Mouse (Mus musculus) kidney, postnatal 36 days (tissue): Measurements from ENCODE around the gene Phex.
A peak's percentile ranks its signal among the peaks of the same experiment; 100 is the strongest.

Source experiments
- DNase-seq, 2 experiments: peaks; one replicate each; pipeline ENCODE4 v3.0.0; 2021 to 2022; ENCODE audit warnings: mixed read lengths in 2 of 2

Gene Phex

DNA sequence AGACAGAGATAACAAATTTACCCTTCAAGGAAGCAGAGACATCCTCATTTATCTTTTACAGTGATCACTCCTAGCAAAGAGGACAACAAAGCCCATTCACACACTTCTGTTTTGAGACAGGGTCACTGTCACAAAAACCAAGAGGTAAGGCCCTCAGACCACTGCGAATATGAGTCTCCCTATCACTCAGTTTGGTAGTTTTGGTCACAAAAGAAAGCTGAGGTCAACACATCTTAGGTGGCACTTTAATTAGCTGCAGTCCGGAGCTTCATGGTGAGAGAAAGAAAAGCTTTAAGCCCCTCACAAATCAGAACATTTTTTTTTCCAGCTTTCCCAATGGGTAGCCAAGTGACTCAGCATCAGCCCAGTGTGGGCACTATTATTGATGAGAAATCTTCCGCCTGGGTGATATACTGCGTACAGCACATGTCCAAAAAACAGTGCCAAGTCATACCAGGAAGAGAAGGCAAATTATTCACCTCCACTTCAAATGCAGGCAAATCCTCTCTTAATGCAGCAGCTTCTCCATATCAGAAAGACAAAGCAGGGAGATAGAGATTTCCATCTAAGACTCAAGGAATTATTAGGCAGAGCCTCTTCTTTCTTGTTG lies 108.2 kb downstream of the Phex start:
- no peak for DNase-seq

DNA sequence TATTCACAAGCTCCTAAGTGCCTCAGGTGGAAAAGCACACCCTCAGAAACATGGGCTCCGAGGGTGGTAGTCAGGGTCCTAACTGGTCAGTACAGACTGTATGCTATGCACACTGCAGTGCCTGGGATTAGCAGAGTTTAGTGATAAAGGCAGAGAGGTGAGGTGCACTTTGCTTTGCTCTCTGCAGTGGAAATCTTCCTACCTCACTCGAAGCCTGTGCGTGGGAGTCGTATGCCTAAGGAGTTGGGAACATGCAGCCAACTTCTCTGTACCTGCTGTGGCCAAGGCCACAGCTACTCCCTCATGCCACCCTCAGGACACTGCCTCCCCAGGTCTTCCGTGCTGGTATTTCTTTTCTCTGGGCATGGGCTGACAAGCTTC lies 109.3 kb downstream of the Phex start:
- DNase-seq, result no peak

DNA sequence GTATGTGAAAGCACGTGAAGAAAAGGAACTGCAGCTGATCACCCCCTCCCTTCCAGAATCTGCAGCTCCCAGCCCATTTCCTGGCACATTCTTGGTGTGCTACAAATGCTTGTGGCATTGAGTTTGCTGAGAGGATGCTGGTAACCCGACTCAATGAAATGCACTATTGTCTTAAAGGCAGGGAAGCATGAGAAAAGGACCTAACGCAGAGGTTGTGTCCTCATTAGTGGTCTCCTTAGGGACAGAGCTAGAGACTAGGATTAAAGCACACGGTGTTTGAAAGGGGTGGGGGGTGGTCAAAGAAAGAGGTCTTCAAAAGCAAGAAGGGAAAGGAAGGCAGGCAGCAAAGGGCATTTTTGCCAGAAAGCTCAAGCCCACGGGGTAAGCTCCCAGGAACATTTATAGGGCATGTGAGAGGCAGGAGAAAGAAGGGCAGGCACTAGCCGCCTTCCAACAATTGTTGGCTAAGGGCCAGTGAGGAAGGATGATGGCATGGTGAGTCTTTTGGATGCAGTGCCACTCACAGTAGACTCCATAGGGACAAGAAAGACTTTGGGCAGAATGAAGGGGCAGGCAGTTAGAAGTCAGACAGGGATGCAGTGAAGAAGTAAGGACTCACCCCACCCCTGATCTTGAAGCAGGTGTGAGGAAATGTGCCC lies 109.8 kb downstream of the Phex start:
- DNase-seq, result no peak

DNA sequence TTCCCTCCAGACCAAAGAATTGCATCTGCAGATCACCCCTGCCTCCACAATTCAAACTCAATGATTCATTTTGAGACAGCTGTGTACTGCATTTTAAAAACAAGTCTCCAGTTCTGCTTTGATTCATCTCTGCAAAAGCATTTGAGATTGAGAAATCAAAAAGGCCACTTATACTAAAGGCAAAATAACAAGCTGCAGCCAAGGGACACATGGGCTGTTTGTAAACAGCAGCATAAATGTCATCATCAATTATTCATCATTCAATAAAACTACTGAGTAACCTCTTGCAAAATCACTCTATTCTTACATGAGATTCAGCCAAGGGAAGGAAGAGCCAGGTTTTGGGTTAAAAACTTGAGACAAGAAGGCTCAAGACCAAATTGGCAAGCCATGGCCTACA lies 122.7 kb downstream of the Phex start:
- no peak for DNase-seq

DNA sequence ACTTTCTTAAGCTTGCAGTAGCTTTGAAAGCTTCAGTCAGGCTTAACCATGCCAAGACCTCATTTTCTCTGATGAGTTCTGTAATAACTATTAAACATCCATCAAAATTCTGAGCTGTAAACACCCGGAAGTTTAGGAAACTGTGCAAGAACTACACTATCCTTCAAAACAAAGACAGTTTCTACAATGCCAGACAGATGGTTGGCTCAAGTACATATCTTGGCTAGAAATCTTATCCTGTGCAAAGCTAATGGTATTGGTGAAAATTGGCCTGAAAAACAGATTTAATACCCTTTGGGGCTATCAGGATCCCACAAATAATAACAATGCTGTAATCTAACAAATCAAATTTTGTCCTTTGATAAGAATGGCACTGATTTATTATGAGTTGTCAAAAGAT lies 138.5 kb downstream of the Phex start:
- no peak for DNase-seq

DNA sequence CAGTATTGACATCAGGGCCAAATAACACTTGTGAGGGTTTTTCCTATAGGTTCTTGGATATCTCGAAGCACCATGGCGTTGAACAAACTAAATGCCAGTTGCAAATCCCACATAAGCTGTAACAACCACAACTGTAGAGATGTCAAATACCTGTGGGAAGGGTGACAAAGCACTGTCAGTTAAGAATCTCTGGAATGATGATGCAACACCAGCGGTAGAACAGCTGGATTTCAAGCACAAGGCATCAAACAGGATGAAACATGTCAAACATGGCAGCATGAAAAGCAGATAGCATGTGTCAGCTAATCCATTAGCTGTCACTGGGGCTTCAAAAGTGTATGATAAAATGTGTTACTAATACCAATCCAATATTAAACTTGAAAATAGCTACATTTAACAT lies 141.8 kb downstream of the Phex start:
- no peak for DNase-seq

DNA sequence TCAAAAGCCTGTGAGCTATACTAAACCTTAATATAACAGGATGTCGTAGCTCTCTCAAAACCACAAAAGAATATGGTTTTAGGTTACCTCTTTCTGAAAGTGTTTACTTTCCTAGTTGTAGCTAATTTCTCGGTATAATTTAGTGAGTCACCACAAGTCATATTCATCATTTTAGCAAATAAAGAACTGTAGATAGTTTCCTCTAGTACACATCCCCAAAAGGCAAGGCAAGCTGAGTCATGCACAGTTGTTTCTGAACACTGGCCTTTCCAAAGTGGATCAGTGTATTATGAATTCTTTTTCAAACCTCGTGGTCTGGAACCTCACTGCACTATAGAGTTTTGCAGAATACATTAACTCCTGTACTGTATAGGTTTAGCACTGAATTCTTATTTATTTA lies 143.5 kb downstream of the Phex start:
- DNase-seq, result no peak

DNA sequence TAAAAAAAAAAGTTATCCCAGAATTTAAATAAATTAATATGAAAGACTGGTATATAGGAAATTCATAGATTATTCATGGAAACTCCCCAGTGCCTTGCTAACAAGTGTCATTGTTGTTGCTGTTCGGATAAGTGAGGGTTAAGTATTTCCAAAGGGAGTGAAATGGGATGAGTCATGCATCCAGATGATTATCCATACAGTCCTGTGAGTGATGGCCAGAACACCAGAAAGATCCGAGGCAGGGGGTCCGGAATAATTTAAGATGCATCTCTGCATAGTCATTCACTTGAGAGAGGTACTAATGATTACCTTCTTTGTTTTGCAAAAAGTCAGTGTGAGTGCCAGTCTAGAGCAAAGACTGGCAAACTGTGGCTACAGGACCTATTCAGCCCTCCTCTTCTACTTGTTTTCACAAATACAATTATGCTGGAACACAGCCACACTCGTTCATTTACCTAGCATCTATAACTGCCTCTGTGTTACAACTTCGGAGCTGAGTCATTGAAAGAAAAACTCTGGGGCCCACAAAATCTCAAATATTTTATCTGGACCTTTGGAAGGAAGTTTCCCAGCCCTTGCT lies 145.3 kb downstream of the Phex start:
- no peak for DNase-seq

DNA sequence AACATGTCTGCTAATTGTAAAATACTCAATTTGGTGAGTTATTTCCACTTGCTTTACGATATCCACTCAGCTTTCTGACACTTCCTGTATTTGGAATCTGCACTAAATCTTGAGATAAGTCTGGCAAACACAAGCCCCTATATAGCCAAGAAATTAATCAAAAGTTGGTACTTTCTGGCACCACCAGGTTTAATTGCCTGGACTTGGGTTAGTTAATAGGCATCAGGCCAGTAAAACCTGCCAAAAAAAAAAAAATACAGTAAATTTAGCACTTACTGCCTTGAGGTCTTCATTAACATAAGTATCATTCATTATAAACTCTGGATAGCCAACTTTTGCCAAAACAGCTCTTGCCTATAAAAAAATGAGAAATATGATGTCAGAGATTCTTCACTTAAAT lies 147.0 kb downstream of the Phex start:
- no peak for DNase-seq

DNA sequence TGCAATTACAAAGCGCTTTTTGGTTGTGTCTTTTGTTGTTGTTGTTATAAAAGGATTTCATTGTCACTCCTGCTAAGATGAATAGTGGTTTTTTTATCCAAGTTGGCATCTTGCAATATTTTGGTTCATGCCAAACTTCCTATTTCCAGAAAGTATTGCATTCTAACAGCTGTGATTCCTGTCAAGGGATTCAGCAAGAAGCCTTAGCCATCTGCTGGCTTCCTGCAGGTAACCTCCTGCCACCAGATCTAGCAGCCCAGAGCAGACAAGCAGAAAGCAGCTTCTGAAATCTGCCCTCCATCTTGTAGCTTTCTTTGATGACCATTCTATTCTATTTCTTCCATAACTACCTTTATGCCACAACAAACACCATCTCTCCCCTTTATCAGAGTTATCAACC lies 212.4 kb downstream of the Phex start:
- no peak for DNase-seq

DNA sequence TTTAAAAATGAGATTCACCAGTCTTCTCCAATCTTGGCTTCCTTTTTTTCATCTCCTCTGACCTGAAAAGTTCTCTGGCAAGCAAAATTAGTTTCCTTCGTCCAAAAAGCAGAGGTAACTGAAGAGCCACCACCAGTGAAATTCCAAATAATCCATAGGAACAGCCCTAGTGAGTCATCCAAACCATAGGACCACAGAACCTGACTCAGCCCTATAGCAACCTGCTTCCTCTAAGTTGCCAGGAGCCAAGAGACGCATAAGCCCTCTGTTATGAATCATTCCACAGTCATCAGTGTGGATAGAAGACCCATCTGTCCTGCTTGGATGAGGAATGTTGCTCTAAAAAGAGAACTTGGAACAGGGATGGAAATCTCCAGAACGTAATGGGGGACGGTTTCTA lies 230.9 kb downstream of the Phex start:
- no peak for DNase-seq

DNA sequence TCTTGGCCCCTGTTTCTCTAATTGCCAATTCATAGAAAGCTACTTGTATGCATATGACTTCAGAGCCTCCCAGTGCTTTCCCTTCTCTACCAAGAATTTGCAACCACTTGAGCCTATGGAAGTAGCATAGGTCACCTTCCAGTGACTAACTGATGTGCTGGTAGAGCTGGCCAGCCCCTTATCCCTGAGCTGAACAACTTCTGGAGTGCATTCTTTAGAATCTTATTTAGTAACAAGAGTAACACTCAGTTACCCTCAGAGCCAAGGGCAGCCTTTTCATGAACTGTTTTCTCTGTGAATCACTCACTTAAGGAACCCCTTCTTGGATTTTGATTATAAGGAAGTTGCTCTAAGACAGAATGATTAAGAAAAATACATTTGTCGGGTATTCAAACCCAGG lies 234.3 kb downstream of the Phex start:
- no peak for DNase-seq

DNA sequence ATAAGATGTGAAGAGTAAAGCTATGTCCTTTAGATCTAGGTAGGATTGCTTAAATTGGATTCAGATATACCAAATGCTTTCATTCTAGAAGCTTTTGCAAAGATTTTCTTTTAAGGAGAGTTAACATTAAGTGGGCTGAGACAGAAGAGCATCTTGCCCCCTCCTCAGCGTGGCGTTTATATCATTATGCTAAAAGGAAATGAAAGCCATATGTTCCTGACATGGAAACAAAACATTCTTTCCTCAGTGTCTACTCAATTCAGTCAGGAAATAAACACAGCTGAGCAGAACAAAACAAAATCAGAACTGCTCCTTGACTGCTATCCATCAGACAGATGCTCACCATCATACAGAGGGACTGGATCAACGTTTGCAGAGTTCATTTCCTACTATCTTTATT lies 251.0 kb downstream of the Phex start:
- no peak for DNase-seq

DNA sequence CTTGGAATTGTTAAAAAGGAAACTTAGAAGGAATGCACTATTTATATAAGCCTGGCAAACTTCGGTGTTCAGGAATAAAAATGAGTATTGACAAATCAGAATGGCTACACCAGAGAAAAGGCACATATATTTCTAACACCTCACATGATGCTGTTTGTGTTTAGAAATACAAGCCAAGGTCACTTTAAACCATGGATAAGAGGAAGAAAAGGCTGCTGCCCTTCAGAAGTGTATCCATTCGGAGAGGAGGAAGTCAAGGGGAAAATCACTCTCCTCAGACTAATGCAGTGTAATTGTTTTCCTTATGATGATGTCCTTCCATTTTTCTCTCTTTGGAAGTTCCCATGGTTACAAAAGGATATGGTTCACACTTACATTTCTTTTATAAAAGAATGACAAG lies 251.7 kb downstream of the Phex start:
- DNase-seq, result no peak

DNA sequence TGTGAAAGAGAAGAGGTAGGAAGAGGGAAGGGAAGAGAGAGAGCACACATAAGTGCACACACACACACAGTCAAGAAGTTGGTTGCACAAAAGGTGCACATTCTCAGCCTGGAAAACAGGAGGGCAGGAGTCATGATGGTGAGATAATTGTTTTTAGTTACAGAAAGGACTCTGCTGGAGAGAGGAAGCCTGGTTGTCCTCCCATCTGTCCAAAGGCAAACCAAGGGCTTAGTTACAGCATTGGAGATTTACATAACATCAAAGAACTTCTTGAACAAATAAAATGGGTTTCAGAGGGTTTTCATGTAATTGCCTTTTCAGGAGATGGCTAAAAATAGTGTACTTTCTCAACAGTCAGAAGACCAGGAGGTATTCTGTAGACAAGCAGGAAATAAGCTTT lies 270.4 kb downstream of the Phex start:
- DNase-seq, result no peak

DNA sequence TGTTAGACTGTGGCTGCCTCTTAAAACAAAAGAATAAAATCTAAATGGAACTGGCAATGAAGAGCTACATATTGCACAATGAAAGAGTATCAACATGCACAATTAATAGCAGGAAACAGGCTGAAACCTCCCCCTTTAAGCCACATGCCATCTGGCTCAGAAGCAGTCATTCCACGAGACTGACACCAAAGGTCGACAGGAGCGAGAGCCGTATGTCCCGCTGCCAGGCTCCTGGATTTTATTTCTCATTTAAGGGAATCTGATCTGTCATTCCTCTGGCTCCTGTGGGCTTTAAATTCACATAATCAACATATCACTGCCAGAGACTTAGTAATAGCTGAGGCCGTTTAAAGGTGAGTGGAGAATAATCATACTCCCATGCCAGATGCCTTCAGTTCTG lies 275.5 kb downstream of the Phex start:
- peak in 1 of 2 experiments; percentile 0 for DNase-seq
